In genomic region chr12:51827958-51828650, GRCm38 (mm10) we compare ENCODE assay signal across 8 mouse cellular contexts. TPM values are rescaled to one million over a fixed set of nuclear protein-coding genes. Genes with fewer than 3 reads are reported as not detected.
A peak's percentile ranks its signal among the peaks of the same experiment; 100 is the strongest.
DNase-seq lines count a peak whose midpoint lies in the region; ATAC-seq and TF ChIP-seq lines count a peak whose summit lies in the region.

No protein-coding gene starts in this region.

- H3K4me1 ChIP-seq in kidney, embryonic 14.5 days (ENCODE audit: control insufficient read depth, insufficient read depth, low read length): peaks cover 5% of the 10 kb centered on the region; the same call in 1 of the 2 replicates
- H3K4me1 ChIP-seq in bone marrow, adult 2 months (ENCODE audit: control insufficient read depth, insufficient read depth, low read length): peaks cover 2% of the 10 kb centered on the region
- H3K4me1 ChIP-seq in hindbrain, embryonic 13.5 days (replicated peaks): peaks cover 24% of the 10 kb centered on the region
- peaks cover 29% of the 10 kb centered on the region for H3K4me1 ChIP-seq in midbrain, embryonic 13.5 days (replicated peaks)

- peak overlapping the region; percentile 99 for H3K9ac ChIP-seq in kidney, embryonic 14.5 days (ENCODE audit: low read depth, low read length)
- H3K9ac ChIP-seq in hindbrain, embryonic 13.5 days: peak overlapping the region; percentile 98
- H3K9ac ChIP-seq in midbrain, embryonic 13.5 days (replicated peaks): peak overlapping the region; percentile 97

- no peaks in the 10 kb centered on the region for H3K27me3 ChIP-seq in kidney, embryonic 14.5 days (ENCODE audit: control insufficient read depth, insufficient read depth, low read length)
- no peaks in the 10 kb centered on the region for H3K27me3 ChIP-seq in hindbrain, embryonic 13.5 days
- 0 out of 2 replicates have a peak, but pooled peaks cover 4% of the 10 kb centered on the region for H3K27me3 ChIP-seq in midbrain, embryonic 13.5 days

- peaks cover 15% of the 10 kb centered on the region; the same call in 1 of the 2 replicates for H3K36me3 ChIP-seq in kidney, embryonic 14.5 days (ENCODE audit: control insufficient read depth, insufficient read depth, low read length)
- H3K36me3 ChIP-seq in hindbrain, embryonic 13.5 days: peaks cover 14% of the 10 kb centered on the region
- peaks cover 12% of the 10 kb centered on the region for H3K36me3 ChIP-seq in midbrain, embryonic 13.5 days

- no peaks in the 10 kb centered on the region for H3K9me3 ChIP-seq in kidney, embryonic 14.5 days (ENCODE audit: control insufficient read depth, low read length)
- no peaks in the 10 kb centered on the region for H3K9me3 ChIP-seq in hindbrain, embryonic 13.5 days
- no peaks in the 10 kb centered on the region for H3K9me3 ChIP-seq in midbrain, embryonic 13.5 days

- WGBS in kidney, embryonic 14.5 days: 16% methylated on average over 6 of the region's 6 CpGs
- 4% methylated on average over 6 of the region's 6 CpGs for WGBS in bone marrow, adult 2 months
- WGBS in hindbrain, embryonic 13.5 days: 30% methylated on average over 6 of the region's 6 CpGs
- 28% methylated on average over 6 of the region's 6 CpGs for WGBS in midbrain, embryonic 13.5 days

- no peak for TF ChIP-seq POLR2A in bone marrow, adult 2 months (IDR thresholded peaks at IDR 0.05; ENCODE audit: borderline replicate concordance, control insufficient read depth, low read depth, low read length)

- DNase-seq in kidney, adult 11 months: no peak
- no peak for DNase-seq in gastrocnemius, postnatal 10 days
- no peak for DNase-seq in embryo, embryonic 11 days

- peak overlapping the region; percentile 99 for H3K4me3 ChIP-seq in kidney, embryonic 14.5 days (ENCODE audit: low read length)
- peak overlapping the region; percentile 96 for H3K4me3 ChIP-seq in bone marrow, adult 2 months (replicated peaks; ENCODE audit: control insufficient read depth, low read depth, low read length)
- peak overlapping the region; percentile 97 for H3K4me3 ChIP-seq in hindbrain, embryonic 13.5 days
- H3K4me3 ChIP-seq in midbrain, embryonic 13.5 days (replicated peaks): peak overlapping the region; percentile 94

- ATAC-seq in kidney, embryonic 14.5 days (ENCODE audit: low FRiP score, low TSS enrichment): no peak
- ATAC-seq in hindbrain, embryonic 13.5 days (ENCODE audit: low FRiP score): no peak
- ATAC-seq in midbrain, embryonic 13.5 days: no peak
- ATAC-seq in megakaryocyte progenitor cell, adult 5-6 weeks (replicated peaks; ENCODE audit: poor library complexity): no peak

- H3K4me2 ChIP-seq in kidney, embryonic 14.5 days (replicated peaks; ENCODE audit: low read depth, low read length): peak overlapping the region; percentile 78
- peak overlapping the region; percentile 78 for H3K4me2 ChIP-seq in hindbrain, embryonic 13.5 days
- H3K4me2 ChIP-seq in midbrain, embryonic 13.5 days (replicated peaks): peak overlapping the region; percentile 75

- H3K27ac ChIP-seq in kidney, embryonic 14.5 days (ENCODE audit: low read depth, low read length): no peak overlapping the region
- peak overlapping the region; percentile 100 for H3K27ac ChIP-seq in bone marrow, adult 2 months (ENCODE audit: control insufficient read depth, insufficient read depth, low read depth, low read length, poor library complexity)
- peak overlapping the region; percentile 99 for H3K27ac ChIP-seq in hindbrain, embryonic 13.5 days
- peak overlapping the region; percentile 99 for H3K27ac ChIP-seq in midbrain, embryonic 13.5 days

- no peak for TF ChIP-seq CTCF in bone marrow, adult 2 months (IDR thresholded peaks at IDR 0.05; ENCODE audit: control insufficient read depth, insufficient read depth, low read length)

RNA-seq across cellular contexts. Expression of gene Hectd1, which starts 1.2 kb away (rescaled TPM):
- 36.0 and 51.6 TPM in 2 replicates for polyA plus RNA-seq in kidney, embryonic 14.5 days (2014; fragmentation: Nextera tagmentation; extraction: Ambion mirVana)
- polyA plus RNA-seq in bone marrow, adult 2 months (2011; ENCODE audit: insufficient read depth, insufficient read length, low replicate concordance, missing spikeins): 20.1 and 31.2 TPM in 2 replicates
- 36.8 and 38.9 TPM in 2 replicates for polyA plus RNA-seq in hindbrain, embryonic 13.5 days (2015; fragmentation: Nextera tagmentation; extraction: Ambion mirVana)
- polyA plus RNA-seq in midbrain, embryonic 13.5 days (2015; fragmentation: Nextera tagmentation; extraction: Ambion mirVana): 37.0 and 37.2 TPM in 2 replicates
- 50.5 and 58.2 TPM in 2 replicates for total RNA-seq in megakaryocyte progenitor cell, adult 5-6 weeks (2015)
- 83.8 and 108 TPM in 2 replicates for total RNA-seq in megakaryocyte progenitor cell, adult 5-6 weeks (2017)
- total RNA-seq in gastrocnemius, postnatal 10 days (2021): 10 to 100 TPM; 85.6 to 90.6 TPM
